Mouse (Mus musculus) kidney, postnatal 0 days (tissue): Measurements from ENCODE around the gene Hdac5. TPM values are rescaled to one million over a fixed set of nuclear protein-coding genes. Genes with fewer than 3 reads are reported as not detected.
A peak's percentile ranks its signal among the peaks of the same experiment; 100 is the strongest.

ENCODE experiments used
- ATAC-seq: fragments of 200-750 bp; cut with Nextera tagmentation; replicated peaks from 2 replicates; pipeline ENCODE4 v1.8.0; 2017; ENCODE audit warnings: low read depth, moderate number of reproducible peaks, moderate TSS enrichment, moderate library complexity; ENCODE audit not compliant: low FRiP score
- DNase-seq: peaks from one replicate; pipeline ENCODE4 v3.0.0-alpha.2; 2016; ENCODE audit warnings: low spot score
- H3K27ac ChIP-seq: fragments of 300-500 bp; sonication (generic); 2 replicates; pipeline ENCODE4 v1.5.1; 2014; ENCODE audit warnings: mild to moderate bottlenecking
- H3K27me3 ChIP-seq: fragments of 300-500 bp; sonication (generic); 2 replicates; pipeline ENCODE4 v1.6.1; 2014; ENCODE audit warnings: low read length, mixed read lengths; ENCODE audit not compliant: insufficient read depth
- H3K36me3 ChIP-seq: fragments of 300-500 bp; sonication (generic); 2 replicates; pipeline ENCODE4 v1.6.1; 2014; ENCODE audit warnings: low read length, mixed read lengths; ENCODE audit not compliant: insufficient read depth
- H3K4me1 ChIP-seq: fragments of 300-500 bp; sonication (generic); replicated peaks from 2 replicates; pipeline ENCODE4 v1.6.1; 2014; ENCODE audit warnings: antibody characterized with exemption, low read length, mixed read lengths; ENCODE audit not compliant: insufficient read depth
- H3K4me2 ChIP-seq: fragments of 300-500 bp; sonication (generic); 2 replicates; pipeline ENCODE4 v1.6.1; 2014; ENCODE audit warnings: mild to moderate bottlenecking, low read length, moderate library complexity, mixed read lengths
- H3K4me3 ChIP-seq: fragments of 300-500 bp; sonication (generic); replicated peaks from 2 replicates; pipeline ENCODE4 v1.5.1; 2014; ENCODE audit warnings: low read depth, low read length
- H3K9ac ChIP-seq: fragments of 300-500 bp; sonication (generic); 2 replicates; pipeline ENCODE4 v1.6.1; 2014; ENCODE audit warnings: low read depth, low read length
- H3K9me3 ChIP-seq: fragments of 300-500 bp; sonication (generic); replicated peaks from 2 replicates; pipeline ENCODE4 v1.6.1; 2016; ENCODE audit warnings: low read length, inconsistent platforms, mixed read lengths
- CTCF ChIP-seq: IDR thresholded peaks from 2 replicates; pipeline ENCODE4 v1.5.1; 2016; ENCODE audit warnings: antibody characterized with exemption, low read depth, mild to moderate bottlenecking, moderate library complexity
- WGBS: fragments of 180-500 bp; shearing (Covaris S2); extraction: QIAGEN DNeasy Blood & Tissue Kit; methylation state at CpG from one replicate; pipeline ENCODE4 v1.1.7; 2014; 5-methylcytosine and 5-hydroxymethylcytosine counted together
- polyA plus RNA-seq: library from polyadenylated mRNA; unstranded; fragments of >200 nt; fragmentation: Nextera tagmentation; extraction: Ambion mirVana; gene quantifications from 2 replicates; pipeline ENCODE4 v1.2.1, GENCODE M21; 2015

Hdac5 gene
- polyA plus RNA-seq, 1 experiment from 2014 or later = 39.3 TPM

- peaks cover 24% of the 10 kb centered on the region; the same call in 1 of the 2 replicates for H3K4me1 ChIP-seq
- H3K9me3 ChIP-seq = no peaks in the 10 kb centered on the region
- no peaks in the 10 kb centered on the region for H3K27me3 ChIP-seq
- ATAC-seq (0 out of 2 replicates have a peak, but pooled peaks have one; percentile 18), DNase-seq (peak; percentile 84)
- no peak overlapping the region for H3K4me3 ChIP-seq
- no peak for TF ChIP-seq CTCF
- peaks cover 26% of the 10 kb centered on the region for H3K36me3 ChIP-seq
- H3K27ac ChIP-seq = peak overlapping the region; percentile 2; the same call in 1 of the 2 replicates
- 46% methylated on average over 11 of the region's 11 CpGs for WGBS
- H3K4me2 ChIP-seq = peak overlapping the region; percentile 13; the same call in 1 of the 2 replicates
- no peak overlapping the region for H3K9ac ChIP-seq
Measured at GRCm38 (mm10) chr11:102207825-102208777, 21.9 kb downstream of the Hdac5 start.

- TF ChIP-seq CTCF = no peak
- H3K36me3 ChIP-seq = peaks cover 37% of the 10 kb centered on the region
- no peak overlapping the region for H3K27ac ChIP-seq
- H3K4me1 ChIP-seq = peaks cover 19% of the 10 kb centered on the region; the same call in 1 of the 2 replicates
- H3K4me2 ChIP-seq = no peak overlapping the region
- no peak overlapping the region for H3K4me3 ChIP-seq
- ATAC-seq (no peak), DNase-seq (no peak)
- H3K9ac ChIP-seq = no peak overlapping the region
- H3K27me3 ChIP-seq = no peaks in the 10 kb centered on the region
- no peaks in the 10 kb centered on the region for H3K9me3 ChIP-seq
- WGBS = 73% methylated on average over 30 of the region's 30 CpGs
Measured at GRCm38 (mm10) chr11:102206481-102206880, 23.5 kb downstream of the Hdac5 start.

DNA sequence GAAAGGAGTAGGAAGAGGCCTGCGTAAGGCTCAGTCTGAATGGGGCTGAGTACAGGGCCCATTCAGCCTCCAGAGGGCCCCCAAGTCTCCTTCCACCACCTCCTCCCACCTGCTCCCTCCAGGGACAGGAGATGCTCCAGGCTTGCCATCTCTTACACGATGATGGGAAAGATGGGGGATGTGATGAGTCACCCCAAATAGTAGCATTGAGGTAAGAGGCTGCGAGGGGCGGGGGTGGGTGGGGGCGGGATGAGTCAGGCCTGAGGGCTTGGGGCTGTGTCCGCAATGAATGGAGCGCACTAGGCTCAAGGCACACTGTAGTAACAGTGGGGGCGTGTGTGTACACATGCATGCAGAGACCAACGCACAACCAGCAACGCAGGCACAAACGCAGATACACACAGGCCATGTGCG lies 28.6 kb downstream of the Hdac5 start:
- no peak for DNase-seq
- no peaks in the 10 kb centered on the region for H3K27me3 ChIP-seq
- TF ChIP-seq CTCF = peak; percentile 46
- peaks cover 60% of the 10 kb centered on the region for H3K36me3 ChIP-seq
- no peak overlapping the region for H3K27ac ChIP-seq
- 78% methylated on average over 12 of the region's 12 CpGs for WGBS
- no peak overlapping the region for H3K4me3 ChIP-seq
- no peak overlapping the region for H3K9ac ChIP-seq
- no peaks in the 10 kb centered on the region for H3K4me1 ChIP-seq
- H3K4me2 ChIP-seq = no peak overlapping the region
- no peak for ATAC-seq
- H3K9me3 ChIP-seq = no peaks in the 10 kb centered on the region

- H3K36me3 ChIP-seq = peaks cover 62% of the 10 kb centered on the region
- WGBS = 44% methylated on average over 9 of the region's 9 CpGs
- H3K4me1 ChIP-seq = no peaks in the 10 kb centered on the region
- DNase-seq (no peak), ATAC-seq (no peak)
- no peak overlapping the region for H3K27ac ChIP-seq
- no peak overlapping the region for H3K9ac ChIP-seq
- H3K4me3 ChIP-seq = no peak overlapping the region
- H3K4me2 ChIP-seq = no peak overlapping the region
- TF ChIP-seq CTCF = no peak
- H3K9me3 ChIP-seq = no peaks in the 10 kb centered on the region
- H3K27me3 ChIP-seq = no peaks in the 10 kb centered on the region
Measured at GRCm38 (mm10) chr11:102199856-102200255, 30.1 kb downstream of the Hdac5 start.

DNA sequence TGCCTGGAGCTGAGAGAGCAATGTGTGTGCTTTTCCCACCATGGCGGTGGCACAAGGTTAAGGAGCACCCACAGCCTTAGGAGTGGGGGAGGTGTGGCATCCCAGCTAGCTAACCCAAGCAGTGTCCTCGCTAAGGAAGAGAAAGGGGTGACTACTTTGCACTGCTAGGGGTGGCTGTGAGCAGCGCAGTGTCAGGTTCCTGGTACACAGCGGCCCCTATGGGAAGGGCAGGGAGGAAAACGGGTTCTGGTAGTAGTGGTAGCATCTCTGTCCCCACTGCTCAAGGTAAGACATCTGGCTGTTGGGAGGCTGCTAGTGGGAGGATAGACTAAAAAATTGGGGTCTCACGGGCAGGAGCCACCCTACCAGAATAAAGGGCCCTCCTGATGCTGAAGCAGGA lies 31.7 kb downstream of the Hdac5 start:
- Histone ChIP-seq H3K36me3 (peaks cover 57% of the 10 kb centered on the region), H3K9ac (no peak overlapping the region)
- ATAC-seq = no peak

GRCm38 (mm10) chr11:102196018-102196797 lies 33.8 kb downstream of the Hdac5 start:
- no peak overlapping the region for H3K9ac ChIP-seq
- no peak overlapping the region for H3K4me2 ChIP-seq
- H3K27me3 ChIP-seq = no peaks in the 10 kb centered on the region
- H3K4me1 ChIP-seq = no peaks in the 10 kb centered on the region
- H3K4me3 ChIP-seq = no peak overlapping the region
- ATAC-seq (no peak), DNase-seq (no peak)
- WGBS = 87% methylated on average over 21 of the region's 21 CpGs
- TF ChIP-seq CTCF = no peak
- peaks cover 46% of the 10 kb centered on the region for H3K36me3 ChIP-seq
- H3K9me3 ChIP-seq = no peaks in the 10 kb centered on the region
- H3K27ac ChIP-seq = no peak overlapping the region

More for the DNA sequence above, 31.7 kb downstream of the Hdac5 start:
- TF ChIP-seq CTCF = peak; percentile 17; the same call in 1 of the 2 replicates
- no peak overlapping the region for H3K4me2 ChIP-seq
- H3K27ac ChIP-seq = no peak overlapping the region
- 77% methylated on average over 6 of the region's 6 CpGs for WGBS
- no peak overlapping the region for H3K4me3 ChIP-seq
- no peaks in the 10 kb centered on the region for H3K4me1 ChIP-seq
- DNase-seq = no peak
- no peaks in the 10 kb centered on the region for H3K27me3 ChIP-seq
- no peaks in the 10 kb centered on the region for H3K9me3 ChIP-seq
